Mouse (Mus musculus) hindbrain, embryonic 16.5 days (tissue): ENCODE measurements around the gene Col2a1. TPM values are rescaled to one million over a fixed set of nuclear protein-coding genes. Genes with fewer than 3 reads are reported as not detected.

Source experiments
- ATAC-seq: fragments of 200-750 bp; cut with Nextera tagmentation; 2 replicates; pipeline ENCODE4 v1.8.0; 2017; ENCODE audit warnings: moderate TSS enrichment, moderate library complexity
- H3K27ac ChIP-seq: fragments of 300-500 bp; sonication (generic); 2 replicates; pipeline ENCODE4 v1.5.1; 2014; ENCODE audit warnings: low read depth, mild to moderate bottlenecking, control low read depth, low read length, moderate library complexity
- H3K27me3 ChIP-seq: fragments of 300-500 bp; sonication (generic); replicated peaks from 2 replicates; pipeline ENCODE4 v1.6.1; 2014; ENCODE audit warnings: low read length; ENCODE audit not compliant: control insufficient read depth, insufficient read depth
- H3K36me3 ChIP-seq: fragments of 300-500 bp; sonication (generic); 2 replicates; pipeline ENCODE4 v1.6.1; 2014; ENCODE audit warnings: mild to moderate bottlenecking, low read length, moderate library complexity, mixed read lengths; ENCODE audit not compliant: control insufficient read depth, insufficient read depth
- H3K4me1 ChIP-seq: fragments of 300-500 bp; sonication (generic); 2 replicates; pipeline ENCODE4 v1.6.1; 2014; ENCODE audit warnings: low read depth, low read length; ENCODE audit not compliant: control insufficient read depth, insufficient read depth
- H3K4me2 ChIP-seq: fragments of 300-500 bp; sonication (generic); 2 replicates; pipeline ENCODE4 v1.6.1; 2014; ENCODE audit warnings: mild to moderate bottlenecking, low read length, control low read depth, moderate library complexity
- H3K4me3 ChIP-seq: fragments of 300-500 bp; sonication (generic); 2 replicates; pipeline ENCODE4 v1.5.1; 2014; ENCODE audit warnings: mild to moderate bottlenecking, low read length, control low read depth, moderate library complexity
- H3K9ac ChIP-seq: fragments of 300-500 bp; sonication (generic); 2 replicates; pipeline ENCODE4 v1.6.1; 2014; ENCODE audit warnings: low read depth, mild to moderate bottlenecking, control low read depth, low read length, moderate library complexity
- H3K9me3 ChIP-seq: fragments of 300-500 bp; sonication (generic); 2 replicates; pipeline ENCODE4 v1.6.1; 2014; ENCODE audit warnings: mild to moderate bottlenecking, low read length, moderate library complexity; ENCODE audit not compliant: control insufficient read depth
- WGBS: fragments of 180-500 bp; shearing (Covaris S2); extraction: QIAGEN DNeasy Blood & Tissue Kit; methylation state at CpG from one replicate; pipeline ENCODE4 v1.1.7; 2014; 5-methylcytosine and 5-hydroxymethylcytosine counted together
- polyA plus RNA-seq: library from polyadenylated mRNA; unstranded; fragments of >200 nt; fragmentation: Nextera tagmentation; extraction: Ambion mirVana; gene quantifications from 2 replicates; pipeline ENCODE4 v1.2.1, GENCODE M21; 2015

The Col2a1 gene
- polyA plus RNA-seq, 1 experiment from 2014 or later = 11.9 TPM

DNA sequence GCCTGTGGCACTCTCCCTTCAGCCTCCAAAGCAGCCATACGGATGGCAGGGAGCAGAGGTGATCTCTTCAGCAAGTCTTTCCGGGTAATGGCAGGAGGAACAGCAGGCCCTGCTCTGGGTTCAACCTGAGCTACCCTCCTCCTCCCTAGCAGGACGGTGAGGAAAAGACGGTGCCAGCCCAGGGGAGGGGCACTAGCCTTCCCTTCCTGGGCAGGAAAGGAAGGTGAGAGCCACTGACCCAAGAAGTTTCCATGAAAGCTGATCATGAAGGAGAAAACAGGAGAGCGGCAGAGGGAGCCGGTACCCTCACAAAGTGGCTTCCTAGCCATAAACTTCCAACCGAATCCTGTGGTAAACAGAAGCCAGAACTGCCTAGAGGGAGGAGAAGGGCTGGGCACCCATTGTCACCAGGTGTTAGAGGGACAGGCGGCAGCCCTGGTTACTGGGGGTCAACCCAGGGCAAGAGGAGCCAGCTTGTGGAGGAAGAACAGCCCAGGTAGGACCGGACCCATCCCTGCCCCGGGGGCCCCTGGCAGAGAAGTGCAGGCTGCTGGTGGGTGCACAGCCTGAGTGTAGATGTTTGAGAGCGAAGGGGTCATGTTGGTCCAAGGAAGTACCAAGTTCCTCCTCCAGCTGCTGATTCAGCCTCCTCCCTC, 59.4 kb downstream of the Col2a1 start:
- ATAC-seq = no peak
- Histone ChIP-seq H3K9ac (no peak overlapping the region), H3K9me3 (no peaks in the 10 kb centered on the region), H3K27ac (no peak overlapping the region), H3K4me1 (no peaks in the 10 kb centered on the region), H3K36me3 (no peaks in the 10 kb centered on the region), H3K4me2 (no peak overlapping the region), H3K27me3 (no peaks in the 10 kb centered on the region), H3K4me3 (no peak overlapping the region)
- 83% methylated on average over 11 of the region's 11 CpGs for WGBS

DNA sequence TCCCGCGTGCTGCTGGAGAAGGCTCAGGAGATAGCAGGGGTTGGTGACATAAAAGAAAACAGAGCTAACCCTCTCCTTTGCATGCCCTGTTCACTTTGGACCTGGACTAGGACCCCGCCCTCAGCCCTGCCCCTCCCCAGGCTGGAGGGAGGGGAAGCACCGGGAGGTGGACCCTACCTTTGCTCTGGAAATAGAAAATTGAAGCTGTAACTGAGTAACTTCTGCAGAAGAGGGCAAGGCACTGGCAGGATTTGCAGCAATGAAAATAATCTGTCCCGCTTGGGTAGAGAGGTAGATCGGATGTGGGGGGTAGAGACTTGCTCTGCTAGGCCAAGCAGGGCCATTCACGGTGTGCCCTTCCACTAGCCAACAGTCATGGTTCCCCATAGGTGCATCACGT, 61.1 kb downstream of the Col2a1 start:
- H3K36me3 ChIP-seq = no peaks in the 10 kb centered on the region
- H3K9me3 ChIP-seq = no peaks in the 10 kb centered on the region
- no peaks in the 10 kb centered on the region for H3K27me3 ChIP-seq
- H3K4me2 ChIP-seq = no peak overlapping the region
- H3K27ac ChIP-seq = no peak overlapping the region
- H3K4me1 ChIP-seq = no peaks in the 10 kb centered on the region
- H3K4me3 ChIP-seq = no peak overlapping the region
- 84% methylated on average over 8 of the region's 8 CpGs for WGBS
- H3K9ac ChIP-seq = no peak overlapping the region
- ATAC-seq = no peak

- Histone ChIP-seq H3K4me1 (no peaks in the 10 kb centered on the region), H3K36me3 (no peaks in the 10 kb centered on the region), H3K9ac (no peak overlapping the region), H3K27me3 (no peaks in the 10 kb centered on the region), H3K4me3 (no peak overlapping the region), H3K9me3 (no peaks in the 10 kb centered on the region), H3K4me2 (no peak overlapping the region), H3K27ac (no peak overlapping the region)
- ATAC-seq = no peak
- 89% methylated on average over 8 of the region's 8 CpGs for WGBS
These were observed 62.0 kb downstream of the Col2a1 start for GRCm38 (mm10) chr15:97942538-97942937.

DNA sequence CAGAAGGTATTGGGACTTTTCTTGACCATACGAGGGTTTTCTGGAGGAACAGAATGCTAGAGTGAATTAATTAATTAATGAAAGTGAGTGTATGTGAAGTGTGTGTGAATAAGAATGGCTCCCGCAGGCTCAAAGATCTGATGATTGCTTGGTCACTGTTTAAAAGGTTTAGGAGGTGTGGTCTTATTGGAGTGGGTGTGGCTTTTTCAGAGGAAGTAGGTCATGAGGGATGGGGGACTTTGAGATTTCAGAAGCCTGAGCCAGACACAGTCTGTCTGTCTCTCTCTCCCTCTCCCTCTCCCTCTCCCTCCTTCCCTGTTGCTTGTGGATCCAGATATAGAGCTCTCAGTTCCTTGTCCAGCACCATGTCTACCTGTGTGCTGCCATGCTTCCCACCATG, 63.2 kb downstream of the Col2a1 start:
- Histone ChIP-seq H3K9me3 (no peaks in the 10 kb centered on the region), H3K27me3 (no peaks in the 10 kb centered on the region), H3K4me3 (no peak overlapping the region), H3K9ac (no peak overlapping the region), H3K4me2 (no peak overlapping the region), H3K4me1 (no peaks in the 10 kb centered on the region), H3K36me3 (no peaks in the 10 kb centered on the region), H3K27ac (no peak overlapping the region)
- ATAC-seq = no peak
- 91% methylated on average over 2 of the region's 2 CpGs for WGBS

GRCm38 (mm10) chr15:97940088-97940487, 64.4 kb downstream of the Col2a1 start:
- Histone ChIP-seq H3K4me2 (no peak overlapping the region), H3K9ac (no peak overlapping the region), H3K4me1 (no peaks in the 10 kb centered on the region), H3K4me3 (no peak overlapping the region), H3K27ac (no peak overlapping the region), H3K36me3 (no peaks in the 10 kb centered on the region), H3K27me3 (no peaks in the 10 kb centered on the region), H3K9me3 (no peaks in the 10 kb centered on the region)
- WGBS = 82% methylated on average over 2 of the region's 2 CpGs
- ATAC-seq = no peak

GRCm38 (mm10) chr15:97938580-97938979, 65.9 kb downstream of the Col2a1 start:
- 38% methylated on average over 6 of the region's 6 CpGs for WGBS
- Histone ChIP-seq H3K4me2 (no peak overlapping the region), H3K27me3 (no peaks in the 10 kb centered on the region)

GRCm38 (mm10) chr15:97932441-97932840, 72.1 kb downstream of the Col2a1 start:
- Histone ChIP-seq H3K9me3 (no peaks in the 10 kb centered on the region), H3K36me3 (no peaks in the 10 kb centered on the region), H3K4me2 (no peak overlapping the region), H3K27me3 (no peaks in the 10 kb centered on the region), H3K9ac (no peak overlapping the region), H3K4me1 (no peaks in the 10 kb centered on the region), H3K27ac (no peak overlapping the region), H3K4me3 (no peak overlapping the region)
- 92% methylated on average over 12 of the region's 12 CpGs for WGBS
- ATAC-seq = no peak

More at GRCm38 (mm10) chr15:97938580-97938979, 65.9 kb downstream of the Col2a1 start:
- no peaks in the 10 kb centered on the region for H3K36me3 ChIP-seq
- H3K4me1 ChIP-seq = no peaks in the 10 kb centered on the region
- H3K4me3 ChIP-seq = no peak overlapping the region
- no peaks in the 10 kb centered on the region for H3K9me3 ChIP-seq
- no peak overlapping the region for H3K9ac ChIP-seq
- no peak for ATAC-seq
- H3K27ac ChIP-seq = no peak overlapping the region

GRCm38 (mm10) chr15:97929259-97929824, 75.2 kb downstream of the Col2a1 start:
- no peak overlapping the region for H3K27ac ChIP-seq
- no peaks in the 10 kb centered on the region for H3K9me3 ChIP-seq
- H3K4me1 ChIP-seq = no peaks in the 10 kb centered on the region
- no peak overlapping the region for H3K4me2 ChIP-seq
- H3K4me3 ChIP-seq = no peak overlapping the region
- H3K27me3 ChIP-seq = no peaks in the 10 kb centered on the region
- WGBS = 67% methylated on average over 13 of the region's 13 CpGs
- no peak overlapping the region for H3K9ac ChIP-seq
- no peaks in the 10 kb centered on the region for H3K36me3 ChIP-seq
- no peak for ATAC-seq

- H3K9me3 ChIP-seq = no peaks in the 10 kb centered on the region
- H3K4me1 ChIP-seq = no peaks in the 10 kb centered on the region
- H3K27me3 ChIP-seq = no peaks in the 10 kb centered on the region
- no peak overlapping the region for H3K9ac ChIP-seq
- H3K4me2 ChIP-seq = no peak overlapping the region
- 86% methylated on average over 6 of the region's 6 CpGs for WGBS
- no peaks in the 10 kb centered on the region for H3K36me3 ChIP-seq
- no peak for ATAC-seq
- no peak overlapping the region for H3K27ac ChIP-seq
- no peak overlapping the region for H3K4me3 ChIP-seq
These were observed 76.7 kb downstream of the Col2a1 start for GRCm38 (mm10) chr15:97927821-97928220.
